Mouse (Mus musculus) heart, adult 2 months (tissue): ENCODE results near the gene Pnmal2. TPM values are rescaled to one million over a fixed set of nuclear protein-coding genes. Genes with fewer than 3 reads are reported as not detected.
"Not testable (repeated sequence)": the region's sequence is repeated elsewhere in the genome, so short reads cannot be mapped to it uniquely, and the experiment has no call there.

Experiments
- DNase-seq, 2 experiments: peaks; one replicate each; pipeline ENCODE4 v3.0.0; 2021
- H3K27ac ChIP-seq: fragments of 200-600 bp; 2 replicates; pipeline ENCODE4 v1.8.1; 2022
- H3K27me3 ChIP-seq: fragments of 200-500 bp; 2 replicates; pipeline ENCODE4 v1.6.1; 2012; ENCODE audit warnings: mild to moderate bottlenecking, low read length, inconsistent platforms, mixed read lengths; ENCODE audit not compliant: control insufficient read depth, insufficient read depth
- H3K36me3 ChIP-seq: fragments of 200-500 bp; 2 replicates; pipeline ENCODE4 v1.6.1; 2012; ENCODE audit warnings: low read length, inconsistent platforms; ENCODE audit not compliant: control insufficient read depth, insufficient read depth
- H3K4me1 ChIP-seq: fragments of 200-500 bp; 2 replicates; pipeline ENCODE4 v1.6.1; 2011; ENCODE audit warnings: low read length; ENCODE audit not compliant: control insufficient read depth, insufficient read depth
- H3K4me3 ChIP-seq: fragments of 200-600 bp; 2 replicates; pipeline ENCODE4 v1.8.1; 2022
- H3K79me2 ChIP-seq: fragments of 200-500 bp; replicated peaks from 2 replicates; pipeline ENCODE4 v1.6.1; 2012; ENCODE audit warnings: mild to moderate bottlenecking, inconsistent platforms, low read length, moderate library complexity, mixed read lengths; ENCODE audit not compliant: control insufficient read depth, insufficient read depth
- H3K9ac ChIP-seq: fragments of 200-500 bp; 2 replicates; pipeline ENCODE4 v1.6.1; 2012; ENCODE audit warnings: low read depth, mild to moderate bottlenecking, control low read depth, inconsistent platforms, low read length, mixed read lengths
- CTCF ChIP-seq: fragments of 200-600 bp; IDR thresholded peaks from 2 replicates; pipeline ENCODE4 v1.8.1; 2022; ENCODE audit warnings: antibody characterized with exemption, mild to moderate bottlenecking, moderate library complexity
- EP300 ChIP-seq: fragments of 200-500 bp; IDR thresholded peaks from 2 replicates; pipeline ENCODE4 v1.6.1; 2011; ENCODE audit warnings: low read depth, low read length, control low read depth; ENCODE audit not compliant: insufficient read depth
- POLR2A ChIP-seq: fragments of 200-500 bp; IDR thresholded peaks from 2 replicates; pipeline ENCODE4 v1.6.1; 2011; ENCODE audit warnings: mild to moderate bottlenecking, low read depth, low read length, control low read depth; ENCODE audit not compliant: insufficient read depth
- WGBS: fragments of 180-500 bp; shearing (Covaris S2); methylation state at CpG from one replicate; pipeline ENCODE4 v1.1.7; 2018; 5-methylcytosine and 5-hydroxymethylcytosine counted together
- intact Hi-C: fragments of 180-260 bp; cut with DNase I; formaldehyde crosslinking; loops from one replicate; pipeline ENCODE4 v1.15.1; 2025
- polyA plus RNA-seq: library from polyadenylated mRNA; depleted of rRNA; stranded (reverse); fragments of >200 nt; gene quantifications from 2 replicates; pipeline ENCODE4 v1.2.3, GENCODE M21; 2012
- total RNA-seq, 2 experiments: library from RNA; stranded (reverse); gene quantifications; 2 replicates each; pipeline ENCODE4 v1.2.3; 2021

The Pnmal2 gene
- total and polyA plus RNA-seq, 3 experiments: 3.5 to 4.1 (median 3.8) TPM

DNA sequence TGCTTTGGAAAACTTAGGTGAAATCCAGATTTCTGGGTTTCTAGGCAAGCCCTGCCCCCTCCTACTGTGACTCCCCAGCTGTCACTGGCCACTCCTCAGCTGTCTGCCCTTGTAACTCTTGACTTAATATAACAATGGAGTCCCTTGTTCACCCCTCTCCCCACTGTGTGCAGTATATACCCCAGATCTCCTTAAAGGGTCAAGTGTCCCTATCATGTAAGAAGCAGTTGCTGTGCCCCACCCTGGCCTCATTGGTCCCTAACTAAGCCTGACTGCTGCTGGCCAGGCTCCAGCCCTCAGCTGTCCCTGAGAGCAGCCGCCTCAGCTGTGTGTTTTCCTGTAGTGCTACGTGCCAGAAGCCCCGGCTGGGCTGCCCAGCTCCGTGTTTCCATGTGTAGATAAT lies 3.5 kb downstream of the Pnmal2 start:
- WGBS: 18% methylated on average over 4 of the region's 4 CpGs
- H3K9ac ChIP-seq: no peak overlapping the region
- H3K79me2 ChIP-seq: no peaks in the 10 kb centered on the region
- peak; percentile 61 to 65 for DNase-seq
- H3K36me3 ChIP-seq: no peaks in the 10 kb centered on the region
- H3K4me3 ChIP-seq: no peak overlapping the region
- TF ChIP-seq POLR2A: no peak
- no peak for TF ChIP-seq EP300
- TF ChIP-seq CTCF: no peak
- H3K27ac ChIP-seq: no peak overlapping the region; the same call in 1 of the 2 replicates
- peaks cover 3% of the 10 kb centered on the region; the same call in 1 of the 2 replicates for H3K4me1 ChIP-seq
- no peaks in the 10 kb centered on the region for H3K27me3 ChIP-seq
- intact Hi-C loops: no loop called here

DNA sequence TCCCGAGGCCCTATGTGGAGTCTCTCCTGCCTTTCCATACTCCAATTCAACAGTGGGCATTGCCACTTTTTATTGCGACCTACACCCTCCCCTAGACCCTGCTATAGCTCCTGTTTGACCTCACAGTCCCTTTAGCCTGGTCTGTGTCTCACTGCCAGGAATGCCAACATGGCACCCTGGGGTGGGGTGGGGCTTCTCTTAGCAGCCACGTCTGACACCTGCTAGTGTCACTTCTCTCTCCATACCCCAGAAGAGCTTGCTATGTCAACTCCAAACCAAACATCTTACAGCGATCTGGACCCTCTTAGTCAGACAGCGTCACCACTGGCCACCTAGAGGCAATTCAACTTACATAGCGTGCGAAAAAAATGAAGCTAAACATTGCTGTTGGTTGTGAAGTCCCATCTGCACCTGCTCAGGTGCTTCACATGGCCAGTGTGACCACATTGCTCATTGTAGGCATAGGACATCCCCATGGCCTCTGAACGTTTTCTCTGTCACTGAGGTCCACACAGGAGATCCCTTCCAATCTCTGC lies 4.5 kb downstream of the Pnmal2 start:
- no peaks in the 10 kb centered on the region for H3K27me3 ChIP-seq
- intact Hi-C loops: no loop called here

DNA sequence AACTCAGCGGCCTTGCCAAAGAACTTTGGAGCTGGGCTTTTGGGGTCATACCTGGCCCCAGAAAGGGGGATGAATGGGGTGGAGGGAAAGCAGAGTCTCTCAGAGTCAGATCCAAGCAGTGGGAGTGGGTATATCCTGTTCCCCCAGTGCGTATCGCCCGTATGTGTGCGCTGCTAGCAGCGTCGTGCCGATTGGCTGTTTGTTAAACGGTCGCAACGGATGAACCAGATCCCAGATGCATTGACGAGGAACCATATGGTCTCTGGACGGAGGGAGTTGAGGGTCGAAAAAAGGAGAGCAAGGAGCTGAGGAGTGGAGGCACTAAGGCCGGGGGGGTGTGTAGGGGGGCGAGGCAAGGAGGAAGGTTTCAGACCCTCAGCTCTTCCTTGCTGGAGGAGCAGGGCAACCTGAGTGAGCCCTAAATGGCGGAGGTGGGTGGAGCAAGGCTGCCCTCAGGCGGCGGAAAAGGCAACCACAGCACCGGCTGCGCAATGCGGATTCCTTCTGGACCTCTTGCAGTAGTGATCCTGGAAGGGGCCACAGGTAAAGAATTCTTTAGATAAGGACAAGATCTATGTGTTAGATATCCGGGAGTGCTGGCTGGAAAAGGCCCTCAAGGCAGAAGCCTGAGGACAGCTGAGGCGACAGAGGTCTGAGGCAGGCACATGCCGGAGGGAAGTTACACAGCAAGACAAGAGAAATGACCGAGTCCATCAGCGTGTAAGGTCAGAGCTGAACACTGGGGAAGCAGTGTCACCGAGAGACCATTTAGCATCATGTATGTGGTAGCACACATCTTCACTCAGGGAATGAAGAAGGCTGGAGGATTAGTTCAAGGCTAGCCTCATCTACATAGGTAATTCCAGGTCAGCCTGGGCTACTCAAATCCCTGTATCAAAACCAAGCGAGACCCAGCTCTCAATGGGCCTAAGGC lies 5.7 kb downstream of the Pnmal2 start:
- Histone ChIP-seq H3K79me2 (no peaks in the 10 kb centered on the region), H3K27me3 (no peaks in the 10 kb centered on the region), H3K36me3 (no peaks in the 10 kb centered on the region), H3K9ac (no peak overlapping the region), H3K4me1 (peaks cover 3% of the 10 kb centered on the region; the same call in 1 of the 2 replicates), H3K27ac (no peak overlapping the region), H3K4me3 (no peak overlapping the region)
- 12% methylated on average over 29 of the region's 29 CpGs for WGBS
- peak; percentile 75 to 84 for DNase-seq
- intact Hi-C loops: loop anchor here (1.0 to 2.0 kb wide), 2 partner anchors 18 to 117 kb away; no protein-coding TSS in a partner anchor
- TF ChIP-seq EP300 (peak; percentile 55; the same call in 1 of the 2 replicates), CTCF (peak; percentile 89), POLR2A (no peak)

More for the DNA sequence above, 4.5 kb downstream of the Pnmal2 start:
- Histone ChIP-seq H3K79me2 (no peaks in the 10 kb centered on the region), H3K36me3 (no peaks in the 10 kb centered on the region), H3K4me1 (peaks cover 3% of the 10 kb centered on the region; the same call in 1 of the 2 replicates), H3K9ac (no peak overlapping the region), H3K27ac (no peak overlapping the region), H3K4me3 (no peak overlapping the region)
- no peak for TF ChIP-seq EP300
- TF ChIP-seq CTCF: no peak
- TF ChIP-seq POLR2A: no peak
- no peak for DNase-seq
- 90% methylated on average over 8 of the region's 8 CpGs for WGBS

DNA sequence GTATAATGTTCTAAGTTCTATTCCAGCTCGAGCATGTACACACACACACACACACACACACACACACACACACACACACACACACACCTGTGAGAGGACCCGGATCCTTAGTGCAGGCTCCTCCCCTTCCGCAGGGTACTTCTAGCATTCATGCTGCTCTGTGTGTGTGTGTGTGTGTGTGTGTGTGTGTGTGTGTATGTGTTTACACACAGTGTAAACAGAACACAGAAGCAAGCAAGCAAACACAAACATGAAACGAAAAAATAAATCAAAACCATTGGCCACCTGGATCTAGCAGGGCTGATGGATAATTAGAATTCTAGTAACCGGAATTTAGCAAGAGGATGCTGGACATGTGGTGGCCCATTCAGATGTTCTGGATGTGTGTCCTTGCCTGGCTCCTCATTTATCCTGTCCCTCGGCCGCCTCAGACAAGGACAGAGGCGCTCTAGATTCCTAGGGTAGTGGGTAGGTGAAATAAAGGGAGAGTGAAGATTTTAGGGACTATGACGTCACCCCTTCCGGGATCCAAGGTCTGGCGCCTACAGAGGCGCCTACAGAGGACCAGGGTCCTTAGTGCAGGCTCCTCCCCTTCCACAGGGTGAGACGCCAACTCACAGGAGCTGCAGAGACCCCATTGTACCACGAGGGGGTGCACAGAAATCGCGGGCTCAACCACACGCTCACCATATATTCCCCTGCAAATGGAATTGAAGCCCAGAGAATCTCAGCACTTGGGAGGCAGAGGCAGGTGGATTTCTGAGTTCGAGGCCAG lies 6.6 kb downstream of the Pnmal2 start:
- 18% methylated on average over 18 of the region's 18 CpGs for WGBS
- Histone ChIP-seq H3K9ac (no peak overlapping the region), H3K4me1 (peaks cover 3% of the 10 kb centered on the region; the same call in 1 of the 2 replicates), H3K27ac (no peak overlapping the region), H3K27me3 (no peaks in the 10 kb centered on the region), H3K4me3 (no peak overlapping the region), H3K36me3 (no peaks in the 10 kb centered on the region), H3K79me2 (no peaks in the 10 kb centered on the region)
- TF ChIP-seq POLR2A: no peak
- peak; percentile 93 for TF ChIP-seq CTCF
- TF ChIP-seq EP300: peak; percentile 81
- DNase-seq: peak; percentile 82 to 84
- intact Hi-C loops: loop anchor here (1.0 to 2.0 kb wide), 3 partner anchors 19 to 116 kb away; no protein-coding TSS in a partner anchor

DNA sequence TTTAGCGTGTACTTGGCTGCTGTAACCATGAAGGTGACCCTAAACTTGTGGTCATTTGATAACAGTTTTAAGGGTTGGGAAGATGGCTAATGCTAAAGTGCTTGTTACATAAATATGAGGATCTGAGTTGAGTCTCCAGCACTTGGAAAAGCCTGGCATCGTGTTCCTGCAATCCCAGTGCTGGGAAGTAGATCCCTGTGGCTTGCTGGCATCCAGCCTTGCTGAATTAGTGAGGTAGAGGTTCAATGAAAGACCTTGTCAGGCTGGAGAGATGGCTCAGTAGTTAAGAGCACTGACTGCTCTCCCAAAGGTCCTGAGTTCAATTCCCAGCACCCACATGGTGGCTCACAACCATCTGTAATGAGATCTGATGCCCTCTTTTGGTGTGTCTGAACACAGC lies 9.3 kb downstream of the Pnmal2 start:
- H3K9ac ChIP-seq, H3K27me3 ChIP-seq, intact Hi-C loops, H3K79me2 ChIP-seq, H3K27ac ChIP-seq, H3K36me3 ChIP-seq, DNase-seq, H3K4me1 ChIP-seq, H3K4me3 ChIP-seq: not testable (repeated sequence)
- WGBS: 70% methylated on average over 2 of the region's 2 CpGs
